ENCODE assay signal across 24 mouse cellular contexts in the genomic region with DNA sequence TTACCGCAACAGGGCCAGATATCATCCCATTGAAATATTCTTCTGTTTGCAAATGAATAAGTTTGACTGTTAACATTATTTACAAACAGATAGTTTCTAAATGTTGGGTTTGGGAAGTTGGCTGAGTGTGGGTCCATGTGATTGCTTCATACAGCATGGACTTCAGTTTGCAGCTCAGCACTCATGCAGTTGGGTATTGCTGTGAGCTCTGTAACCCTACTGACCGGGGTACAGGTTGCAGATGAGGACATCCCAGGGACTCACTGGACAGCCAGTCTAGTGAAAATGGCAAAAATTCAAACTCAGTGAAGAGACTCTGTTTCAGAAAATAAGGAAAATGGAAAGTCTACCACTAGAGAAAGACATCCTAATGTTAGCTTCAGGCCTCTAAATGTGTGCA. TPM values are rescaled to one million over a fixed set of nuclear protein-coding genes. Genes with fewer than 3 reads are reported as not detected.
DNase-seq lines count a peak whose midpoint lies in the region; ATAC-seq lines count a peak whose summit lies in the region.
"Had no signal": no experiment of that assay in that cellular context is flagged by ENCODE, and none has a peak within 500 bp of the region (broad histone marks: within the 10 kb centered on the region; RNA-seq: fewer than 3 reads in every experiment).

No protein-coding gene starts in this region.

- no peak overlapping the region for H3K4me3 ChIP-seq in liver, embryonic 16.5 days (ENCODE audit: low read depth, low read length)
- H3K4me3 ChIP-seq: embryonic facial prominence, embryonic 10.5 days; embryonic facial prominence, embryonic 12.5 days; forebrain, embryonic 13.5 days; forebrain, embryonic 15.5 days had no signal

- H3K4me2 ChIP-seq in liver, embryonic 16.5 days (ENCODE audit: low read depth, low read length), result no peak overlapping the region
- H3K4me2 ChIP-seq: embryonic facial prominence, embryonic 12.5 days; forebrain, embryonic 13.5 days; forebrain, embryonic 15.5 days had no signal

- H3K27me3 ChIP-seq in liver, embryonic 16.5 days (ENCODE audit: control insufficient read depth, insufficient read depth, low read depth, low read length), result no peaks in the 10 kb centered on the region
- H3K27me3 ChIP-seq: CH12.LX; embryonic facial prominence, embryonic 12.5 days; forebrain, embryonic 13.5 days; forebrain, embryonic 15.5 days; Patski had no signal

- no peak overlapping the region for H3K9ac ChIP-seq in liver, embryonic 16.5 days (ENCODE audit: low read depth, low read length)
- H3K9ac ChIP-seq: embryonic facial prominence, embryonic 12.5 days; forebrain, embryonic 13.5 days; forebrain, embryonic 15.5 days; forebrain, postnatal 0 days had no signal

- ATAC-seq in liver, embryonic 16.5 days (ENCODE audit: low read depth), result 0 out of 2 replicates have a peak, but pooled peaks have one; percentile 43
- ATAC-seq: activated CD4-positive, CD25-positive, alpha-beta regulatory T cell, adult 4 months; CD4-positive, CD25-positive, alpha-beta regulatory T cell, adult 4 months; forebrain, embryonic 13.5 days; forebrain, embryonic 15.5 days; forebrain, postnatal 0 days; Patski had no signal

- H3K4me1 ChIP-seq in liver, embryonic 16.5 days (ENCODE audit: control insufficient read depth, low read depth, low read length), result peaks cover 5% of the 10 kb centered on the region

- peaks cover 7% of the 10 kb centered on the region; the same call in 1 of the 2 replicates for H3K36me3 ChIP-seq in liver, embryonic 16.5 days (ENCODE audit: control insufficient read depth, insufficient read depth)

- DNase-seq in heart, adult 11 months, result peak; percentile 69
- DNase-seq in heart, postnatal 4 days, result no peak
- DNase-seq in liver, result no peak
- DNase-seq in adipocyte (ENCODE audit: low spot score), result peak; percentile 53
- DNase-seq: adrenal gland, adult 2 months; adrenal gland, postnatal 10 days; adrenal gland, postnatal 36 days; B cell, adult 2 months; cerebellum, adult 11-12 months; cerebellum, adult 2 months; cerebellum, adult 9-10 months; cerebellum, postnatal 10 days; cerebellum, postnatal 25 days; forebrain, postnatal 0 days had no signal

- no peak overlapping the region for H3K27ac ChIP-seq in liver, embryonic 16.5 days (ENCODE audit: low read length)
- H3K27ac ChIP-seq: embryonic facial prominence, embryonic 10.5 days; embryonic facial prominence, embryonic 12.5 days; forebrain, embryonic 13.5 days; forebrain, embryonic 15.5 days had no signal

- no peaks in the 10 kb centered on the region for H3K9me3 ChIP-seq in liver, embryonic 16.5 days (replicated peaks; ENCODE audit: control insufficient read depth, low read length)
- H3K9me3 ChIP-seq: embryonic facial prominence, embryonic 10.5 days; embryonic facial prominence, embryonic 12.5 days; forebrain, embryonic 13.5 days; forebrain, embryonic 15.5 days; G1E had no signal

- WGBS in liver, embryonic 16.5 days (ENCODE audit: insufficient replicate concordance), result 64% methylated on average over 2 of the region's 2 CpGs

RNA-seq across cellular contexts. Expression of gene Trp53bp2, which starts 21.7 kb away (rescaled TPM):
- total RNA-seq in heart, postnatal 4 days (2021), result 10 to 100 TPM; 20.4 to 20.5 TPM
- polyA plus RNA-seq in liver, embryonic 16.5 days (2015; fragmentation: Nextera tagmentation; extraction: Ambion mirVana), result 3.5 and 4.4 TPM in 2 replicates

Comparison
In these comparisons a context has a peak if more than half of its experiments do, and no peak if none do; other contexts are left out.
1. DNase-seq: peak in heart, adult 11 months (single experiment) and adipocyte (single experiment); none in heart, postnatal 4 days (single experiment) and liver (single experiment).